Mouse (Mus musculus) hematopoietic stem cell, adult 5-6 weeks (primary cell): ENCODE measurements around the gene Rptor. TPM values are rescaled to one million over a fixed set of nuclear protein-coding genes. Genes with fewer than 3 reads are reported as not detected.
"Not testable (repeated sequence)": the region's sequence is repeated elsewhere in the genome, so short reads cannot be mapped to it uniquely, and the experiment has no call there.

Source experiments
- ATAC-seq, 2 experiments: fragments of 125-278 bp in 1 of 2; replicated peaks in 1 of 2; 2 replicates each; pipeline ENCODE4 v1.8.0; 2016 to 2017; ENCODE audit warnings: inconsistent platforms in 2 of 2, mild to moderate bottlenecking in 2 of 2, moderate number of reproducible peaks in 2 of 2, low read depth in 1 of 2, moderate TSS enrichment in 1 of 2; ENCODE audit not compliant: low FRiP score in 2 of 2, poor library complexity in 2 of 2, severe bottlenecking in 2 of 2, insufficient read depth in 1 of 2, low TSS enrichment in 1 of 2
- total RNA-seq: library from RNA; stranded (forward); fragments of 172-1452, 232-1000 nt; gene quantifications from 2 replicates; pipeline ENCODE4 v1.2.3, GENCODE M21; 2017

The Rptor gene
- total RNA-seq, 1 experiment from 2014 or later: 21.8 TPM

DNA sequence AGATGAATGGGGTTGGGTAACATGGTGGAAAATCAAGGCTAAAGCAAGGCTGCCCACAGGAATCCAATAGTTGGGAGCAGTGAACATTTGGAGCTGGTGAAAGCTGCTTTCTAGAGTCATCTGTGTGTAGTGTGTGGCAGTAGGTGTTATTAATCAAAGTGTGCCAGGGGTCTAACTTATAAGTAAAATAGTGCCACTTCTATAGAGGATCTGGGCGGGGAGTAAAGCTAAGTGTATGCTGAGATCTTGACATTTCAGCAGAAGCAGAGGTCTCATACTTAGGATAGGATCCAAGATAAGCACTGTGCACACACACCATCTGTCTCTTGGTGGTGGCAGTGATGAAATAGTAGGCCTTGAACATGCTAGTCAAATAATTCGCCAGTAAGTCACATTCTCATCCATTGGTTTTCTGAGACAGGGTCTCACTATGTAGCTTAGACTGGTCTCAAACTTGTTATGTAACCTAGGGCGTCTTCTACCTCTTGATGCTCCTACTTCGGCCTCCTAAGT, 33.7 kb downstream of the Rptor start:
- no peak for ATAC-seq

DNA sequence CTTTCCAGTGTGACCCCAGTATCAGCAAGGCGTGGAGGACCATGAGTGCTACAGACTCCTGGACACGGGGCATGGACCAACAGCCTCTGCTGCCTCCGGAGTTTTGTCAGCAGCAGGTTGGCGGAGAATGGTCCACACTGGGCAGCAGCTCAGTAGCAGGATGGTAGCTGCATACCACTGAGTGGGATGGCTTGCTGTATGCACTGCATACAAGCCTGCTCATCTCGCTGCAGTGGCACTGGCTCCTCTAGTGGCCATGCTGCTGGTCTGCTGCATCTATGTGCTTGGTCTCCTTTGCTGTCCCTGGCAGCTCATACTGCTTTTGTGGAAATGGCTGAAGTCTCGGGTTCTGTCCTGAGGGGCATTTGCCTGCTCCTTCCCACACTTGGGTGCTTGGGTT, 34.8 kb downstream of the Rptor start:
- ATAC-seq: no peak

DNA sequence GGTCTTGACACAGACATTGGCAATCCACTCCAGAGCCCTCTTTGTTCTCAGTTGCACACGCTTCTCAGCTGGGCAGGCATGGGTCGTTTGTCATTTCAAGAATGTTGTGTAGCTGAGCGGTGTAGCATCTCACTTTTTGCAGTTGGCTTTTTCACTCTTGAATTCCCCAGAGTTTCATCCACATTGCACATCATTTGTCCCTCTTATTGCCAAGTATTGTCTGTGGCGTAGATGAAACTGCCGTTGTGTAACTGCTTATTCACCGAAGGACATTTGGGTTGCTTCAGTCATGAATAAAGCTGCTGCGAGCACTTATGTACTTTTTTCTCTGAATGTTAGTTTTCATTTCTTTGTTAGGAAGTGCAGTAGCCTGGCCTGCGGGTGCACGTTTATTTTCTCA, 37.8 kb downstream of the Rptor start:
- ATAC-seq: no peak

DNA sequence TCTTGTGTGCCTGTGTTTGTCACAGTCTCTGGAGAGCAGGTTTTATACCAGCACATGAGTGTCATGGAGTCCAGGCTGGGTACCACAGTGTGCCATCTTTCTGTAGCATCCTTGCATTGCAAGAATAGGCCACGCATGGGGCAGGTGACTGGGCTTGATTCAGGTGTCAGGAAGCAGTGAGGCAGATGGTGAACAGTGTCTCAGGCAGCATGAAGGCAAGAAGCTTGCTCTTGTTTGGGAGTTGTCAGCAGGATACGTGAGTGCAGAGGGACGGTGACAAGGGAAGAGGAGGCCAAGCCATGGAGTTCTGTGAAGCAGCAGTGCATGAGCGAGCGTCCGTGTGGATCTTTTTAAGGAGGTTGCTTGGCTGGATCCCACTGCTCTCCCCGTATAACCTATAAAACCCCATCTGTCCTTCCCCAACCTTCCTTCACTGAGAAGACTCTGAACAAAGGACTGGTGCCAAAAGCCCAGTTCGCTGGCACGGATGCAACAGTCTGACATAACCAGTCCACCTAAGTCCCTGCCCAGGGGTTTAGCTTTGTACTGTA, 39.2 kb downstream of the Rptor start:
- ATAC-seq: no peak

DNA sequence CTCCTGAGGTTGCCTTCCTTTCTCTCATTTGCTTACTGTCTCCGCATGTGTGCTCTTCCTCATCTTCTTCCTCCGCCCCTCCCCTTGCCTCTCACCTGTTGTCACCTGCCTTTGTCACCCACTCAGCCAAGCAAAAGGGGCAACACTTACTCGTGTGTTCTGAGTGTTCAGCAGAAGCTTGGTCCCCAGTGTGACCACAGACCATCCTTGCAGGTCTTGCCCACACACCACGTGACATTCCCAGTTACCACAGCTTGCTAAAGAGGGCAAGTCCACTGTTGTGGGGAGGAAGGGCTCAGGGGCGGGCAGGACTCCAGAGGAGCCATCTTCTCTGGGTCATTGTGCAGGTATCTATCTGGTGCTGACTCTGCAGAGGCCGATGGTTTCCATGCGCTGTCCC, 40.6 kb downstream of the Rptor start:
- no peak for ATAC-seq

DNA sequence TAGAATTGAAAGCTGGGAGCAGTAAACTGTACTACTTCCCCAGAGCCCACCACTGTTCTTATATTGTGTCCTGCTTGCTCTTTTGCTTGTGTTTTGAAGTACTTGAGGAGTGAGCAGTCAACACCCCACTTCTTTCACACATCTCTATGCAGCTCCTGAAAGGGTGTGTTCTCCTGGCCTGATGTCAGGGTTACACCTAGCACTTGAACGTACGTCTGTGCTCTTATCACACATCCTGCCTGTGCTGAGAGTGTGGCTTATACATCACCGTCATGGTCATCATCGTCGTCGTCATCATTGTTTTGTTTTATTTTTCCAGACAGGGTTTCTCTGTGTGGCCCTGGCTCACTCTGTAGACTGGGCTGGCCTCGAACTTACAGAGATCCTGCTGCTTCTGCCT, 41.4 kb downstream of the Rptor start:
- ATAC-seq: no peak

DNA sequence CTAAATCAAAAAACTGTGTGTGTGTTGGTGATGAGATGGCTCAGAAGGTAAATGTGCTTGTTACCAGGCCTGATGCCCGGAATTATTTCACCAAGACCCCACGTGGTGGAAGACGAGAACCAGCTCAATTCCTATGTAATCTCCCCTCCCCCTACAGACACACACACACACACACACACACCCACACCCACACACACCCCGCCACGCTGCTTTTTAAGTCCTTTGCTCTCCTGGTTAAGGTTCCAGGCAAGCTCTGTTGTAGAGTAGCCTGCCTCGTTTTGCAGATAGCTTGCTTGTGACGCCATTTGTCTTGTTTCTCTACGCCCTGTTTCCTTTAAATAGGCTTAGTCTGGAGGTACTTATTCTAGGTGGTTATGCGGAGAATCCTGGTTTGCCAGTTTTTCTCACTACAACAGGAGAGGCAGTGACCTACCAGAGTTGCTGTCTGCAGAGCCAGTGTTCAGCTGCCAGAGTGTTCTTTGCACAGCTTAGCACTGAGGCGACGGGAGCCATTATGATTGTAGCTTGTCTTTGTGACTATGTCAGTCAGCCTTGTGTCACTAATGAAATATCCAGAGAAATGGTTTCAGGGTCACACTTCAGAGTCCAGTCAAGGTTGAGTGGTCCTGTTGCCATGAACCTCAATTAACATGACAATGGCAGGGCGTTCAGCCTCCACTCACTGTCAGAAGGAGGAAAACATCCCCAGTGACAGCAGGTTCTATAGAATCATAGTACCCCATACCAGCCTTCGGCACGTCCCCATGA, 42.1 kb downstream of the Rptor start:
- no peak for ATAC-seq

GRCm38 (mm10) chr11:119650456-119650855, 47.8 kb downstream of the Rptor start:
- no peak for ATAC-seq

DNA sequence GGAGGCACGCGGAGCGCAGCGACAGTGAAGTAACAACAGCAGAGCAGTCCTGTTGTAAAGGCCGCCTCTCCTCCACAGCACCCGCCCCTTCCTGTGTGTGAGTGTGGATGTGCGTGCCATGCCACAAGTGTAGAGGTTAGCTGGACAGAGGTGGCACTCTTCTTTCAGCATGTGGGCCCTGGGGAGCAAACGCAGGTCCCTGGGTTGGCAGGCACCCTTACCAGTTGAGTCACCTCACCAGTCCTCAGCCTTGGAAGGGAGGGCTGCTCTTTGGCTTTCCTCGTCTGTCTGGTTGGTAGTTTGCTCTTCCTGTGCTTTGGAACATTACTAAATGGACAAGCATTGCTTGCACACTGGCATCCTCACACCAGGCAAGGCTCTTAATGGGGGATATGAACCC, 50.6 kb downstream of the Rptor start:
- ATAC-seq: no peak

DNA sequence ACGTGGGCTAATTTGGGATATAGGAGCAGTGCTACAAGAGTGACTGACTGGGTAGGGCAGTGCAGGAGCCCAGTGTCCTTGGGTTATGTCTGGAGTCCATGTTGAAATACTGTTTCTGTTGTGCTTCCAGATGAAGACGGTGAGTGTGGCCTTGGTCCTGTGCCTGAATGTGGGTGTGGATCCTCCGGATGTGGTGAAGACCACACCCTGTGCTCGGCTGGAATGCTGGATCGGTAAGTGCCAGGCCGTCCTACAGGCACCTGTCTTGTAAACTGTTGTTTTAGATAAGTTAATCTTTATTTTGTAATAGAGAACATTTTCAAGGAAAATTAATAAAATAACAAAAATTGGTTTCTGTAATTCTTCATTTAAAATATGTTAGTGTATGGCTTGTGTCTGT, 54.8 kb downstream of the Rptor start:
- no peak for ATAC-seq

DNA sequence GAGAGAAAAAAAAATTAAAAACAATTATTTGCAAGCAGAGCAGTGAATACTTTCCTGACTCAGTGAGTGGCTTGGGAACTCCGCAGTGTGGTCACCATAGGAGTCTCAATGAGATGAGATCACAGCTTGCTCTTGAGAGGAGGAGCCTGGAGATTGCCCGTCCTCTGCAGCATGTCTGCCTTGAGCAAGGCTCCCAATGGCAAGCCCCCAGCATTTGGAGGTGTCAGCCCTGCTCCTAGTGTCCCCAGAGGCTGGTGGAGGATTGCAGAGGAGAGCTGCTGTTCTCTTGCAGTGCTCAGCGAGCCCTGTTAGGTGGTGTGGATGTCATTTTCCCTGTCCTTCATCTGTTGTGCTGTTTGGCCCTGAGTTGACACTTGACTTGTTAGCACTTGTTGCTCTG, 56.6 kb downstream of the Rptor start:
- no peak for ATAC-seq

- not testable (repeated sequence) for ATAC-seq
Observed at GRCm38 (mm10) chr11:119661479-119661878, 58.8 kb downstream of the Rptor start.

DNA sequence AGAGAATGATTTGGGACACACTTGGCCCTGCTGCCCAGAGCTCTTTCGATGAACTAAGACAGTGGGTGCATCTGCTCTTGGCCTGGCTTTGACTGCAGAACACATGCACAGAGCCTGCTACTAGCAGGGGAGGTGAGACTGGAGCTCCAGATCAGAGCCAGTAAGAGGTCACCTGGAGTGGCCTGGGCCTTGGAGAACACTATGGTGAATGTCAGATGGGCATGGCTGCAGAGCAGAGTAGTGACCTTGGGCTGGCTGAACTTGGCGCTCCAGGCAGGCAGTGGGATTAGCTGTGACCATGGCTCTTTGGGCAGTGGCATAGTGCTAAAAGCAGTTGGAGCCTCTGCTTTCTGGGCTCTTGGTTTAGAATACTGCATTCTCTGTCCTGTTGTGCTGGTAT, 61.2 kb downstream of the Rptor start:
- no peak for ATAC-seq

GRCm38 (mm10) chr11:119664678-119665307, 62.1 kb downstream of the Rptor start:
- ATAC-seq: no peak

DNA sequence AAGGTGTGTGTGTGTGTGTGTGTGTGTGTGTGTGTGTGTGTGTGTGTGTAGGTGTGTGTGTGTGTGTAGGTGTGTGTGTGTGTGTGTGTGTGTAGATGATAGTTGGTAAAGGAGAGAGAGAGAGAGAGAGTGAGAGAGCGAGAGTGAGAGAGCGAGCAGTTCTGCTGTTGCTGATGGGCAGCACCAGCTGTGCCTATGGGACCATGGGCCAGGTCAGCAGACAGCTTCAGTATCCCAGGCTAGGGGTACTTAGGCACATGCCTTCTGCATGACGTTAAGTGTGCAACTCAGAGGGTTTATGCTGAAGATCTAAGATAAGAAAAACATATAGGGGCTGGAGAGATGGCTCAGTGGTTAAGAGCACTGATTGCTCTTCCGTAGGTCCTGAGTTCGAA, 62.6 kb downstream of the Rptor start:
- no peak for ATAC-seq

GRCm38 (mm10) chr11:119666567-119667108, 63.9 kb downstream of the Rptor start:
- ATAC-seq: no peak

DNA sequence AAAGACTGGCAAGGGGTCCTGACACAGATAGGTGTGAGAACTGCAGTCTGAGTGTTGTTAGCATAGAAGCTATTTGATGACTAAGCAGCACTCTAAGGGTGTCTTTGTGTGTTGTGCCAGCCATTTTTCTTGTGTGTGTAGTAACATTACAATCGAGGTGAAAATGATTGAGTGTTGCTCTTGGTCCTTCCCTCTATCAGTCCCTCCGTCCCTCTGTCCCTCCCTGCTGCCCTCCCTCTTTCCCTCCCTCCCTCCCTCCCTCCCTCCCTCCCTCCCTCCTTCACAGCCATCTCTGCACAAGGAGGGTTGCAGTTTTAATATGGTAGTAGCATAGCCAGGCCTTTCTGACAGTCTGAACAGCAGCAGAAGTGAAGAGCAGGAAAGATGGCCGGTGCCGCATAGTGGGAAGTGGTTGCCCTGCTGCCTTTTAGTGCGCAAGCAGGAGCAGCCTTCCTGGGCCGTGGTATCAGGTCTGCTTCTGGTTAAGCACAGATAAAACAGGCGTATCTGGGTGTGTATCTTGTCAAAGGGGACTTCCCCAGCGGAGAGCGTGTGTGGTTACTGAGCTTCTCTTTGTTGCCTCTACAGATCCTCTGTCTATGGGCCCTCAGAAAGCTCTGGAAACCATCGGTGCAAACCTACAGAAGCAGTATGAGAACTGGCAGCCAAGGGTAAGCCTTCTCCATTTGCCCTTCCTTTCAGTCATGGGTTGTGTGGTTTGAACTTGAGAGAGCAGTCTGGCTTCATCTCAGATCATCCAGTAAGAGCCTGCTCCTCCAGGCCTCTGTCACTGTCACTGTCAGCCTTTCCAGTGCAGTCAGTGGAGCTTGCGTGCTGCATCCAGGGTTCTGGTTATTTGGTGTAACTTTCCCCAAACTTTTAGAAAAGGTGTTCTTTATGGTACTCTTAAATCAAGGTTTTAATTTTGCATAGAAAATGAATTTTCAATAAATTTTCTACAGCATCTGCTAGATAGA, 68.3 kb downstream of the Rptor start:
- peak; percentile 42 to 67; a peak in 2 of 4 replicates for ATAC-seq
